Mouse (Mus musculus): ENCODE results near the gene Fam184a. TPM values are rescaled to one million over a fixed set of nuclear protein-coding genes. Genes with fewer than 3 reads are reported as not detected.

Gene Fam184a
- total RNA-seq, 4 experiments from 2014 or later = 24.4 to 34.4 (median 26.4) TPM

DNA sequence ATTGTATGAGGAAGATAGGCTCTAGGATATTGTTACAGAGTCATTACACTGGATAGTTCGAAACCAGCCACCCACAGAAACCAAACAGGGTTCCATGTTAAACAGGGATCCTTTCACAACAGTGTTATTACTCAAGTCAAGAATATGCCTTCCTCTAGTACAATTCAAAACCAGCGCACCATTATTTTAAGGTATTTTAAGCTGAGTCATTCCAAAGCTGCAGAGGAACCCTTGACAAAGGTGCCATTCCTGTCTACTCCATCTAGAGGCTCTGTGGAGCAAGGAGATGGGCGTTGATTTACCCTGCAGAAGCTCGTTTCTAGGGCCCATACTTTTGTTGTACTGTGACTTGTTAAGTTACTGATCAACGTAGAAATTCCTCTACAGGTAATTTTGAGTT, 152.1 kb downstream of the Fam184a start:
- DNase-seq (ENCODE audit: low spot score in 2 of 2) = no peak

DNA sequence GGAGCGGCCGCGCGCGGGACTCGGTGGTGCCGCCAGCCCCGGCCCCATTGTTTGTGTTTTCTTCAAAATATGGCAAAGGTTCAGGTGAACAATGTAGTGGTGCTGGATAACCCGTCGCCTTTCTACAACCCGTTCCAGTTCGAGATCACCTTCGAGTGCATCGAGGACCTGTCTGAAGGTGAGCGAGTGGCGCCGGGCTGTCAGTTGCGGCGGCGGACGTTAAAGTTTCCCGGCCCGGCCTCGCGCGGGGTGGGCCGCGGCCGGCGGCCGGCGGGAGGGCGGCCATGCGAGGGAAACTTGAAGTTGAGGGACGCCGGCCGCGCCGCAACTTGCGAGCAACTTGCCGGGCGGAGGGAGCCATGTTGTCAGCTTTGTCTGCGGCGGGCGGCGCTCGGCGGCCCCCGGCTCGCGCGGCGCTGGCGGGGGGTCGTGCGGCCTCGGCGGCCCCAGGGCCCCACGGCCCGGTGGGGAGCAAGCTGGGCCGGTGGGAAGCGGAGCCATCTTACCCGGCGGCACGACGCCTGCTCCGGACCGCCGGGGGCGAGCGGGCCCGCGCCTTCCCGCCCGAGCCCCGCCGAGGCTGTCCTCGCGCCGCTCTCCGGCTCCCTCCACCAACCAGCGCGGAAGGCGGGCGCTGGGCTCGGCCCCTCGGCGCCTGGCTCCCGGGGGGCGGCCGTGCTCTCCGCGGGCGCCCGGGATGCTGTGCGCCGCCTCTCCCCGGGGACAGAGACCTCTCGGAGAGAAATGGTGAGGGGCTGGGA, 153.6 kb downstream of the Fam184a start:
- peak in 1 of 2 experiments; percentile 34 for DNase-seq (ENCODE audit: low spot score in 2 of 2)

DNA sequence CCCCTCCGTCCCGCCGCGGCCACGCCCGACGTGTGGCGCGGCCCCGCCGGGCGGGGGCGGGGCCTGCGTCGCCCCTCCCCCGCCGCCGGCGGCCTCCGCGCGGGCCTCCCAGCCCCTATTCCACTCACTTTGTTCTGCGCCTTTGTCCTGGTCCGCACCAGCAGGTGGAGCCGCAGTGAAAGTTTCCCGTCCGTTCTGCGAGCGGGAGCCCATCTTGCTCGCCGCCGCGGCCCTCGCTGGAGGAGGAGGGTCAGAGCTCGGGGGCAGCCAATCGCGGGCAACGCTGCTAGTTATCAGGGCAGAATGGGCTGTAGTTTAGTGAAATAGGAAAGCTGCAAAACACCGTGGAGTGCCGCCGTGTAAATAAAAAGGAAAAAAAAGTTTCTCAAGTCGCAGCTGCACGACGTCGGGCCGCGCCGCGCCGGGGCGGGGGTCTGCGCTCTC, 154.2 kb downstream of the Fam184a start, which contains the start of gene Asf1a:
Gene Asf1a (plus strand): TSS at position 81 of the 444 bp plus-strand sequence.
- peak; percentile 96 to 97 for DNase-seq (ENCODE audit: low spot score in 2 of 2)

DNA sequence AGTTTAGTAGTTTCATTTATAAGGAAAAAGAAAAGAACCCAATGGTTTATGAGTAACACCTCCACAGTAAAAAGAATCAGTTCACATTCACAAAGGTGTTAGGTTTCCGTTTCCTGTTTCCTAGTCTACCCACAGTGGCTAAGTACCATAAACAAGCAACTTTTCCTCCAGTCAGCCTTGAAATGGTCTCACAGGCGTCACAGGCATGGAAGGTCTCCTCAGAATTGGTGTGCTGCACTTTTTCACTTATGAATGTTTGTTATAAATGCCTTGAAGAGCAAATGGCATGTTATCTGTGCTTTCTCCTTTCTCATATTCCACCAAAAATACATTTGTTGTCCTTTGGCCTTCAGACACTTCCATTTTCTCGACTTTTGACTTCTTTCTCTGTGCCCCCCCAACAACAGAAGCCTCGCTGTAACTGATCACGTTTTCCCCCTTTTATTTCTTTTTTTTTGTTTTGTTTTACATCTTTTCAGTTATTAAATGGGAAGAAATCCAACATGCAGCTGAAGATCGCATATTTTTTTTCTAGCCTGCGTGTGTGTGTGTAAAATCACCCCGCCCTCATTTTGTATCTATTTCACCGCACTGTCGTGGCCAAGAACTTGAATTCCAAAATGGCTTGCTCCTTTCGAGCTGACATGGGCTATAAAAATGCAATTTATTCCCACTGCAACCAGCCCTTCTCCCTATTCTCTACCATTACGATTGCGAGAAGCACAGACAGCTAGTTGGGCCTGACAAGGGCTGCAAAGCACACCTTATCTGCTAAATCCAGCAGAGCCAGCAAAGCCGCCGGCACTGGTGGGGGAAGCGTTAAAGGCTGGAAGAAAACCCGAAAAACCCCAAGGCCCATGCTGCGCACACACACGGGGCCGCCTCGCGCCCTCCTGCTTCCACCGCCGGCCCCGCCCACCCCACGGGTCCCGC, 154.9 kb downstream of the Fam184a start:
- DNase-seq (ENCODE audit: low spot score in 2 of 2) = peak in 1 of 2 experiments; percentile 77

DNA sequence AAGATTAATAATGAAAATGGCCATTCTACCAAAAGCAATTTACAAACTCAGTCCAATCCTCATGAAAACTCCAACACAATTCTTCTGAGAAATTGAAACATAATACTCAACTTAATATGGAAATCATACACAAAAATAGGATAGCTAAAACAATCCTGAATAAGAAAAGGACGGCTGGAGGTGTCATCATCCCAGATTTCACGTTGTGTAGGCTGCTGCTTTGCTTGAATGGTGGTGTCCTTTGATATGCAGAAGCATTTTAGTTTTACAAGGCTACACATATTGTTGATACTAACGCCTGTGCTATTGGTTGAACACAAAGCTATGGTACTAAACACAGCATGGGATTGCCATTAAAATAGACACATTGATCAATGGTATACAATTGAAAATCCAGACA, 165.1 kb downstream of the Fam184a start:
- no peak for DNase-seq (ENCODE audit: low spot score in 2 of 2)

Other genes starting within 250 kb of the Fam184a start
- 10 to 100 TPM; 22.6 to 23.9 (median 23.0) TPM for gene Asf1a, start 154.4 kb downstream of the Fam184a start, total RNA-seq (2022)
- 1 to 10 TPM; 4.6 to 8.9 (median 6.5) TPM for gene Mcm9, start 120.7 kb downstream of the Fam184a start, total RNA-seq (2022)